Mouse (Mus musculus) intestine, embryonic 16.5 days (tissue): ENCODE results near the gene Lpar5. TPM values are rescaled to one million over a fixed set of nuclear protein-coding genes. Genes with fewer than 3 reads are reported as not detected.

ENCODE experiments used
- ATAC-seq: fragments of 200-750 bp; cut with Nextera tagmentation; 2 replicates; pipeline ENCODE4 v1.8.0; 2017; ENCODE audit warnings: moderate TSS enrichment, moderate library complexity
- H3K27ac ChIP-seq: fragments of 300-500 bp; sonication (generic); 2 replicates; pipeline ENCODE4 v1.5.1; 2014; ENCODE audit warnings: mild to moderate bottlenecking, low read length
- H3K27me3 ChIP-seq: fragments of 300-500 bp; sonication (generic); replicated peaks from 2 replicates; pipeline ENCODE4 v1.6.1; 2014; ENCODE audit warnings: low read length, control low read depth, mixed read lengths; ENCODE audit not compliant: control insufficient read depth, insufficient read depth
- H3K36me3 ChIP-seq: fragments of 300-500 bp; sonication (generic); 2 replicates; pipeline ENCODE4 v1.6.1; 2014; ENCODE audit warnings: low read length, control low read depth; ENCODE audit not compliant: control insufficient read depth, insufficient read depth
- H3K4me1 ChIP-seq: fragments of 300-500 bp; sonication (generic); 2 replicates; pipeline ENCODE4 v1.6.1; 2014; ENCODE audit warnings: low read length, control low read depth, mixed read lengths; ENCODE audit not compliant: control insufficient read depth, insufficient read depth
- H3K4me2 ChIP-seq: fragments of 300-500 bp; sonication (generic); 2 replicates; pipeline ENCODE4 v1.6.1; 2014; ENCODE audit warnings: low read depth, low read length, control low read depth
- H3K4me3 ChIP-seq: fragments of 300-500 bp; sonication (generic); 2 replicates; pipeline ENCODE4 v1.5.1; 2014; ENCODE audit warnings: mild to moderate bottlenecking, low read length
- H3K9ac ChIP-seq: fragments of 300-500 bp; sonication (generic); 2 replicates; pipeline ENCODE4 v1.6.1; 2014; ENCODE audit warnings: low read depth, low read length
- H3K9me3 ChIP-seq: fragments of 300-500 bp; sonication (generic); 2 replicates; pipeline ENCODE4 v1.6.1; 2016; ENCODE audit warnings: low read length, control low read depth; ENCODE audit not compliant: control insufficient read depth
- WGBS: fragments of 180-500 bp; shearing (Covaris S2); extraction: QIAGEN DNeasy Blood & Tissue Kit; methylation state at CpG from one replicate; pipeline ENCODE4 v1.1.7; 2014; 5-methylcytosine and 5-hydroxymethylcytosine counted together
- polyA plus RNA-seq: library from polyadenylated mRNA; unstranded; fragments of >200 nt; fragmentation: Nextera tagmentation; extraction: Ambion mirVana; gene quantifications from 2 replicates; pipeline ENCODE4 v1.2.1, GENCODE M21; 2015

The Lpar5 gene
- polyA plus RNA-seq, 1 experiment from 2014 or later = 9.7 TPM

- 64% methylated on average over 8 of the region's 8 CpGs for WGBS
- no peak for ATAC-seq
Observed at GRCm38 (mm10) chr6:125073825-125074224, 6.1 kb downstream of the Lpar5 start.

GRCm38 (mm10) chr6:125081394-125081793, 13.7 kb downstream of the Lpar5 start:
- 25% methylated on average over 25 of the region's 25 CpGs for WGBS
- peak overlapping the region; percentile 88 for H3K4me2 ChIP-seq
- peaks cover 20% of the 10 kb centered on the region for H3K4me1 ChIP-seq
- ATAC-seq = peak; percentile 23; the same call in 1 of the 2 replicates
- H3K4me3 ChIP-seq = peak overlapping the region; percentile 49
- H3K9ac ChIP-seq = peak overlapping the region; percentile 71
- H3K27me3 ChIP-seq = no peaks in the 10 kb centered on the region
- peak overlapping the region; percentile 79 for H3K27ac ChIP-seq
- H3K36me3 ChIP-seq = no peaks in the 10 kb centered on the region
- no peaks in the 10 kb centered on the region for H3K9me3 ChIP-seq

More at GRCm38 (mm10) chr6:125073825-125074224, 6.1 kb downstream of the Lpar5 start:
- no peak overlapping the region for H3K4me3 ChIP-seq
- H3K27ac ChIP-seq = no peak overlapping the region
- no peak overlapping the region for H3K9ac ChIP-seq
- H3K9me3 ChIP-seq = no peaks in the 10 kb centered on the region
- H3K27me3 ChIP-seq = no peaks in the 10 kb centered on the region
- peaks cover 9% of the 10 kb centered on the region for H3K4me1 ChIP-seq
- H3K36me3 ChIP-seq = no peaks in the 10 kb centered on the region
- no peak overlapping the region for H3K4me2 ChIP-seq

- Histone ChIP-seq H3K27ac (peak overlapping the region; percentile 79), H3K9me3 (no peaks in the 10 kb centered on the region), H3K4me2 (peak overlapping the region; percentile 88), H3K9ac (peak overlapping the region; percentile 71), H3K27me3 (no peaks in the 10 kb centered on the region), H3K4me3 (peak overlapping the region; percentile 49), H3K4me1 (peaks cover 20% of the 10 kb centered on the region), H3K36me3 (no peaks in the 10 kb centered on the region)
- peak; percentile 89 for ATAC-seq
- 25% methylated on average over 45 of the region's 45 CpGs for WGBS
Observed at GRCm38 (mm10) chr6:125081797-125082560, 14.3 kb downstream of the Lpar5 start.

- Histone ChIP-seq H3K9ac (no peak overlapping the region), H3K36me3 (no peaks in the 10 kb centered on the region), H3K9me3 (no peaks in the 10 kb centered on the region), H3K27ac (no peak overlapping the region), H3K4me3 (no peak overlapping the region), H3K4me2 (no peak overlapping the region), H3K27me3 (no peaks in the 10 kb centered on the region), H3K4me1 (peaks cover 20% of the 10 kb centered on the region)
- 80% methylated on average over 7 of the region's 7 CpGs for WGBS
- ATAC-seq = no peak
Observed at GRCm38 (mm10) chr6:125082801-125083386, 15.2 kb downstream of the Lpar5 start.

GRCm38 (mm10) chr6:125084424-125084823, 16.7 kb downstream of the Lpar5 start:
- ATAC-seq = 0 out of 2 replicates have a peak, but pooled peaks have one; percentile 2
- Histone ChIP-seq H3K27ac (no peak overlapping the region), H3K27me3 (no peaks in the 10 kb centered on the region), H3K9me3 (no peaks in the 10 kb centered on the region), H3K36me3 (no peaks in the 10 kb centered on the region), H3K9ac (0 out of 2 replicates have a peak overlapping the region, but pooled peaks have one; percentile 10), H3K4me2 (no peak overlapping the region), H3K4me3 (no peak overlapping the region), H3K4me1 (peaks cover 30% of the 10 kb centered on the region)
- 5% methylated on average over 4 of the region's 4 CpGs for WGBS

- no peak for ATAC-seq
- H3K9me3 ChIP-seq = no peaks in the 10 kb centered on the region
- H3K4me2 ChIP-seq = no peak overlapping the region
- no peaks in the 10 kb centered on the region for H3K36me3 ChIP-seq
- H3K4me1 ChIP-seq = peaks cover 30% of the 10 kb centered on the region
- WGBS = 80% methylated on average over 3 of the region's 3 CpGs
- no peak overlapping the region for H3K4me3 ChIP-seq
- H3K27ac ChIP-seq = peak overlapping the region; percentile 96; the same call in 1 of the 2 replicates
- no peaks in the 10 kb centered on the region for H3K27me3 ChIP-seq
- H3K9ac ChIP-seq = no peak overlapping the region
Observed at GRCm38 (mm10) chr6:125087937-125088336, 20.2 kb downstream of the Lpar5 start.

- 2% methylated on average over 20 of the region's 20 CpGs for WGBS
Observed at GRCm38 (mm10) chr6:125088561-125089321, 21.0 kb downstream of the Lpar5 start.

GRCm38 (mm10) chr6:125089521-125090321, 22.0 kb downstream of the Lpar5 start:
- Histone ChIP-seq H3K9me3 (no peaks in the 10 kb centered on the region), H3K4me2 (peak overlapping the region; percentile 55), H3K9ac (peak overlapping the region; percentile 65), H3K4me3 (peak overlapping the region; percentile 33), H3K36me3 (no peaks in the 10 kb centered on the region), H3K27ac (peak overlapping the region; percentile 96), H3K27me3 (no peaks in the 10 kb centered on the region), H3K4me1 (peaks cover 24% of the 10 kb centered on the region)
- 3% methylated on average over 15 of the region's 15 CpGs for WGBS
- ATAC-seq = peak; percentile 73

More at GRCm38 (mm10) chr6:125088561-125089321, 21.0 kb downstream of the Lpar5 start:
- peaks cover 30% of the 10 kb centered on the region for H3K4me1 ChIP-seq
- peak; percentile 79 for ATAC-seq
- H3K36me3 ChIP-seq = no peaks in the 10 kb centered on the region
- peak overlapping the region; percentile 55 for H3K4me2 ChIP-seq
- peak overlapping the region; percentile 65 for H3K9ac ChIP-seq
- H3K27me3 ChIP-seq = no peaks in the 10 kb centered on the region
- H3K9me3 ChIP-seq = no peaks in the 10 kb centered on the region
- H3K27ac ChIP-seq = peak overlapping the region; percentile 96
- H3K4me3 ChIP-seq = peak overlapping the region; percentile 33
